Mouse (Mus musculus) layer of hippocampus, postnatal 14 days (tissue): ENCODE data around the gene Ormdl1. TPM values are rescaled to one million over a fixed set of nuclear protein-coding genes. Genes with fewer than 3 reads are reported as not detected.

ENCODE experiments used
- total RNA-seq, 2 experiments: library from RNA; stranded (reverse); gene quantifications; 2 replicates each; pipeline ENCODE4 v1.2.3; 2021

The Ormdl1 gene
- total RNA-seq, 2 experiments from 2014 or later, result 6.2 to 6.4 TPM

Other genes starting within 250 kb of the Ormdl1 start
- under 1 TPM; 0.44 to 0.81 TPM for gene Mstn, start 235.5 kb upstream of the Ormdl1 start, total RNA-seq
- not detected for gene 1700019A02Rik, start 109.5 kb upstream of the Ormdl1 start, total RNA-seq
- 10 to 100 TPM in 1 of 2 experiments, 1 to 10 TPM in 1; 9.7 to 12.2 TPM for gene Pms1, start 77 bp upstream of the Ormdl1 start, total RNA-seq
- under 1 TPM in 1 of 2 experiments, not detected in 1; 0.65 TPM for gene Gm28778, start within 50 bp of the Ormdl1 start, total RNA-seq
- 10 to 100 TPM; 16.6 to 17.7 TPM for gene Osgepl1, start 16.5 kb downstream of the Ormdl1 start, total RNA-seq
- 1 to 10 TPM in 1 of 2 experiments, not detected in 1; 3.8 TPM for gene Asdurf, start 55.5 kb downstream of the Ormdl1 start, total RNA-seq
- gene Gm28551, start 55.6 kb downstream of the Ormdl1 start, total RNA-seq, result under 1 TPM; 0.14 to 0.36 TPM
- gene Asnsd1, start 55.7 kb downstream of the Ormdl1 start, total RNA-seq, result 10 to 100 TPM; 27.7 TPM